Mouse (Mus musculus): ENCODE results near the gene Fbxl21. TPM values are rescaled to one million over a fixed set of nuclear protein-coding genes. Genes with fewer than 3 reads are reported as not detected.

The Fbxl21 gene
- total RNA-seq, 1 experiment, result 0.58 TPM

DNA sequence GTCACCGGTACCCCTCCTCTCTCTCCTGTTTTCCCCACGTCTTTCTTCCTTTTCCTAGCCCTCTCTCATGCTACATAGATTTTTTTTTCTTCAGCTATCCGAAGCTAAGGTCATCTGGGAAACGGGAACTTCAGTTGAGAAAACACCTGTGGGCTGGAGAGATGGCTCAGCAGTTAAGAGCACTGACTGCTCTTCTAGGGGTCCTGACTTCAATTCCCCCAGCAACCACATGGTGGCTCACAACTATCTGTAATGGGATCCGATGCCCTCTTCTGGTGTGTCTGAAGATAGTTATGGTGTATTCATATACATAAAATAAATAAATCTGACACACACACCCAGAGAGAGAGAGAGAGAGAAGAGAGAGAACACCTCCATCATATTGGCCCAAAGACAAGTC lies 13.3 kb downstream of the Fbxl21 start:
- Histone ChIP-seq H3K9me3 (ENCODE audit: control insufficient read depth, insufficient read depth, low read depth, low read length) (no peaks in the 10 kb centered on the region), H3K27ac (ENCODE audit: insufficient read depth, low read depth, low read length, poor library complexity, severe bottlenecking) (no peak overlapping the region), H3K4me1 (ENCODE audit: control insufficient read depth in 2 of 2, insufficient read depth in 2 of 2, low read length in 2 of 2, poor library complexity in 1 of 2) (no peaks in the 10 kb centered on the region), H3K9ac (ENCODE audit: insufficient read depth, low read depth, low read length, poor library complexity, severe bottlenecking) (no peak overlapping the region), H3K4me3 (ENCODE audit: insufficient read depth in 1 of 2, low read depth in 1 of 2, low read length in 2 of 2, poor library complexity in 1 of 2, severe bottlenecking in 1 of 2) (no peak overlapping the region), H3K36me3 (ENCODE audit: control insufficient read depth, insufficient read depth, low read length, poor library complexity, severe bottlenecking) (no peaks in the 10 kb centered on the region)
- TF ChIP-seq ZC3H11A (IDR thresholded peaks at IDR 0.05; ENCODE audit: borderline replicate concordance, low read depth, low read length) (no peak), CHD2 (IDR thresholded peaks at IDR 0.05; ENCODE audit: low read depth, low read length) (no peak), HCFC1 (IDR thresholded peaks at IDR 0.05; ENCODE audit: borderline replicate concordance, insufficient read depth, low read length) (no peak), ZNF384 (IDR thresholded peaks at IDR 0.05; ENCODE audit: low read depth, low read length) (no peak)
- DNase-seq (ENCODE audit: low read depth, low spot score), result no peak
- in situ Hi-C loops (cut with MboI; ENCODE audit: low sequenced_read_pairs in 2 of 2, unreplicated experiment in 2 of 2), result no loop called here

DNA sequence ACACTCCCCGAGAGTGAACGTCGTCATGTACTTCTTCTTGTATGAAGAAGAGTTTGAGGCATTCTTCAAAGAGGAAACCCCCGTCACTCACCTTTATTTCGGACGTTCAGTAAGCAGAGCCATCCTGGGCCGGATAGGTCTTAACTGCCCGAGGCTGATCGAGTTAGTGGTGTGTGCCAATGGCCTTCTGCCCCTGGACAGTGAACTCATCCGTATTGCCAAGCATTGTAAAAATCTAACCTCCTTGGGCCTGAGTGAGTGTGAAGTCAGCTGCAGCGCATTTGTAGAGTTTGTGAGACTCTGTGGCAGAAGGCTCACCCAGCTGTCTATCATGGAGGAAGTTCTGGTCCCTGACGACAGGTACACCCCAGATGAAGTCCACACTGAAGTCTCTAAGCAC lies 14.8 kb downstream of the Fbxl21 start:
- Histone ChIP-seq H3K27ac (ENCODE audit: insufficient read depth, low read depth, low read length, poor library complexity, severe bottlenecking) (no peak overlapping the region), H3K9ac (ENCODE audit: insufficient read depth, low read depth, low read length, poor library complexity, severe bottlenecking) (no peak overlapping the region), H3K9me3 (ENCODE audit: control insufficient read depth, insufficient read depth, low read depth, low read length) (no peaks in the 10 kb centered on the region), H3K4me1 (ENCODE audit: control insufficient read depth in 2 of 2, insufficient read depth in 2 of 2, low read length in 2 of 2, poor library complexity in 1 of 2) (no peaks in the 10 kb centered on the region), H3K36me3 (ENCODE audit: control insufficient read depth, insufficient read depth, low read length, poor library complexity, severe bottlenecking) (no peaks in the 10 kb centered on the region), H3K4me3 (ENCODE audit: insufficient read depth in 1 of 2, low read depth in 1 of 2, low read length in 2 of 2, poor library complexity in 1 of 2, severe bottlenecking in 1 of 2) (no peak overlapping the region)
- DNase-seq (ENCODE audit: low read depth, low spot score), result no peak
- TF ChIP-seq HCFC1 (IDR thresholded peaks at IDR 0.05; ENCODE audit: borderline replicate concordance, insufficient read depth, low read length), result no peak
- no peak for TF ChIP-seq MAFK (IDR thresholded peaks at IDR 0.05; ENCODE audit: insufficient read depth, low read depth, low read length)
- in situ Hi-C loops (cut with MboI; ENCODE audit: low sequenced_read_pairs in 2 of 2, unreplicated experiment in 2 of 2), result no loop called here

DNA sequence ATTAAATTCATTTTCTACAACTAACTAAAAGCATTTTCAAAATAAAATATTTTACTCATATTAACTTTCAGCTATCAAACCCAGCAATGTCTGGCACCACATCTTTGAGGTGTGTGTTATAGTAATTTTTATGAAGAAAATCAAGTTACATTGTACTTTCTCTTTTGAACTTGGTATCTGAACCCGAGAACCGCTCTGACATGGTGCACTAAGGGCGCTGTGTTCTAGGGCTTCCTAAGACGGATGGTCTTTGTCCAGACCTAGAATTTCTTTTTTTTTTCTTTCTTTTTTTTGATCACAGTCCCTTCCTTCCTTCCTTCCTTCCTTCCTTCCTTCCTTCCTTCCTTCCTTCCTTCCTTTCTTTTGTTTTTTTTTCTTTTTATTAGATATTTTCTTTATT lies 17.6 kb downstream of the Fbxl21 start:
- Histone ChIP-seq H3K4me3 (ENCODE audit: insufficient read depth in 1 of 2, low read depth in 1 of 2, low read length in 2 of 2, poor library complexity in 1 of 2, severe bottlenecking in 1 of 2) (no peak overlapping the region), H3K4me1 (ENCODE audit: control insufficient read depth in 2 of 2, insufficient read depth in 2 of 2, low read length in 2 of 2, poor library complexity in 1 of 2) (no peaks in the 10 kb centered on the region), H3K27ac (ENCODE audit: insufficient read depth, low read depth, low read length, poor library complexity, severe bottlenecking) (no peak overlapping the region), H3K9ac (ENCODE audit: insufficient read depth, low read depth, low read length, poor library complexity, severe bottlenecking) (no peak overlapping the region), H3K9me3 (ENCODE audit: control insufficient read depth, insufficient read depth, low read depth, low read length) (no peaks in the 10 kb centered on the region), H3K36me3 (ENCODE audit: control insufficient read depth, insufficient read depth, low read length, poor library complexity, severe bottlenecking) (no peaks in the 10 kb centered on the region)
- in situ Hi-C loops (cut with MboI; ENCODE audit: low sequenced_read_pairs in 2 of 2, unreplicated experiment in 2 of 2), result no loop called here
- TF ChIP-seq ZC3H11A (IDR thresholded peaks at IDR 0.05; ENCODE audit: borderline replicate concordance, low read depth, low read length) (no peak), HCFC1 (IDR thresholded peaks at IDR 0.05; ENCODE audit: borderline replicate concordance, insufficient read depth, low read length) (no peak), MAFK (IDR thresholded peaks at IDR 0.05; ENCODE audit: insufficient read depth, low read depth, low read length) (no peak), CHD2 (IDR thresholded peaks at IDR 0.05; ENCODE audit: low read depth, low read length) (no peak), ZNF384 (IDR thresholded peaks at IDR 0.05; ENCODE audit: low read depth, low read length) (no peak)
- no peak for DNase-seq (ENCODE audit: low read depth, low spot score)

- no peak for DNase-seq (ENCODE audit: low read depth, low spot score)
- no peaks in the 10 kb centered on the region for H3K9me3 ChIP-seq (ENCODE audit: control insufficient read depth, insufficient read depth, low read depth, low read length)
- no peak overlapping the region for H3K27ac ChIP-seq (ENCODE audit: insufficient read depth, low read depth, low read length, poor library complexity, severe bottlenecking)
- no peaks in the 10 kb centered on the region for H3K4me1 ChIP-seq (ENCODE audit: control insufficient read depth in 2 of 2, insufficient read depth in 2 of 2, low read length in 2 of 2, poor library complexity in 1 of 2)
- in situ Hi-C loops (cut with MboI; ENCODE audit: low sequenced_read_pairs in 2 of 2, unreplicated experiment in 2 of 2), result no loop called here
- H3K4me3 ChIP-seq (ENCODE audit: insufficient read depth in 1 of 2, low read depth in 1 of 2, low read length in 2 of 2, poor library complexity in 1 of 2, severe bottlenecking in 1 of 2), result no peak overlapping the region
- no peaks in the 10 kb centered on the region for H3K36me3 ChIP-seq (ENCODE audit: control insufficient read depth, insufficient read depth, low read length, poor library complexity, severe bottlenecking)
- H3K9ac ChIP-seq (ENCODE audit: insufficient read depth, low read depth, low read length, poor library complexity, severe bottlenecking), result no peak overlapping the region
- TF ChIP-seq ZC3H11A (IDR thresholded peaks at IDR 0.05; ENCODE audit: borderline replicate concordance, low read depth, low read length) (no peak), ZNF384 (IDR thresholded peaks at IDR 0.05; ENCODE audit: low read depth, low read length) (no peak), MAFK (IDR thresholded peaks at IDR 0.05; ENCODE audit: insufficient read depth, low read depth, low read length) (no peak), HCFC1 (IDR thresholded peaks at IDR 0.05; ENCODE audit: borderline replicate concordance, insufficient read depth, low read length) (no peak), CHD2 (IDR thresholded peaks at IDR 0.05; ENCODE audit: low read depth, low read length) (no peak)
Observed at GRCm38 (mm10) chr13:56543805-56544204, 21.5 kb downstream of the Fbxl21 start.

DNA sequence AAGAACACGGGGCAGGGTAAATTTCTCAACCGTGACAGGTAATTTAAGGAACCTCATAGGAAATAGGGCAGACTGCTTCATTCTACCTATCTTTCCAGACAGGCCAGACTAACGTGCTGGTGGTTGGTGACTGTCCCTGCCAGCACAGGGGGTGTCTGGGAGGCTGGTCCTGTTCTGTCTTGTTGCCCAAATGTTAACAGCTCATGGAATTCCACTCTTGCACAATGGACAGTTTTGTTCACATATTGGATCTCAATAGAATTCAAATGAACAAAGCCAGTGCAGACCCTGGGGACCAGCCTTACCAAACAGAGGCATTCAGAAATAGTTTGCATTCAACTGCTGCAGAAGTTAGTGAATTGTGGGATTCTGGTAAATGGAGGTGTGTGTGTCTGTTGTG lies 22.7 kb downstream of the Fbxl21 start:
- in situ Hi-C loops (cut with MboI; ENCODE audit: low sequenced_read_pairs in 2 of 2, unreplicated experiment in 2 of 2), result no loop called here
- H3K4me3 ChIP-seq (ENCODE audit: insufficient read depth in 1 of 2, low read depth in 1 of 2, low read length in 2 of 2, poor library complexity in 1 of 2, severe bottlenecking in 1 of 2), result no peak overlapping the region
- H3K36me3 ChIP-seq (ENCODE audit: control insufficient read depth, insufficient read depth, low read length, poor library complexity, severe bottlenecking), result no peaks in the 10 kb centered on the region
- H3K9ac ChIP-seq (ENCODE audit: insufficient read depth, low read depth, low read length, poor library complexity, severe bottlenecking), result no peak overlapping the region
- no peak for DNase-seq (ENCODE audit: low read depth, low spot score)
- H3K4me1 ChIP-seq (ENCODE audit: control insufficient read depth in 2 of 2, insufficient read depth in 2 of 2, low read length in 2 of 2, poor library complexity in 1 of 2), result no peaks in the 10 kb centered on the region
- TF ChIP-seq ZNF384 (IDR thresholded peaks at IDR 0.05; ENCODE audit: low read depth, low read length), result no peak
- no peak for TF ChIP-seq HCFC1 (IDR thresholded peaks at IDR 0.05; ENCODE audit: borderline replicate concordance, insufficient read depth, low read length)
- TF ChIP-seq ZC3H11A (IDR thresholded peaks at IDR 0.05; ENCODE audit: borderline replicate concordance, low read depth, low read length), result no peak
- no peak for TF ChIP-seq MAFK (IDR thresholded peaks at IDR 0.05; ENCODE audit: insufficient read depth, low read depth, low read length)
- no peak for TF ChIP-seq CHD2 (IDR thresholded peaks at IDR 0.05; ENCODE audit: low read depth, low read length)
- no peak overlapping the region for H3K27ac ChIP-seq (ENCODE audit: insufficient read depth, low read depth, low read length, poor library complexity, severe bottlenecking)
- no peaks in the 10 kb centered on the region for H3K9me3 ChIP-seq (ENCODE audit: control insufficient read depth, insufficient read depth, low read depth, low read length)

All from ES-E14 (cell line).